Mouse (Mus musculus): ENCODE results near the gene Zfp87. TPM values are rescaled to one million over a fixed set of nuclear protein-coding genes. Genes with fewer than 3 reads are reported as not detected.
A peak's percentile ranks its signal among the peaks of the same experiment; 100 is the strongest.

Gene Zfp87
- polyA plus RNA-seq (2012; rRNA removed) = 27.9 and 29.4 TPM in 2 replicates

- TF ChIP-seq POLR2A (IDR thresholded peaks at IDR 0.05; ENCODE audit: extremely low read depth, insufficient read depth, low read length) (peak; percentile 84), CTCF (IDR thresholded peaks at IDR 0.05; ENCODE audit: extremely low read depth, insufficient read depth, low read length) (no peak)
- peak within 1 kb of the TSS; percentile 93 for H3K4me3 ChIP-seq (ENCODE audit: insufficient read depth, low read length)
- no peak within 1 kb of the TSS for H3K27ac ChIP-seq (ENCODE audit: insufficient read depth, low read length)
- H3K4me1 ChIP-seq (ENCODE audit: control insufficient read depth, insufficient read depth, low read length) = peaks cover 3% of the 10 kb centered on the region; the same call in 1 of the 2 replicates
Measured at GRCm38 (mm10) chr13:67525753-67526410, at the start of gene Zfp87, which contains the start of gene Gm26965. TSS of gene Zfp87 (minus strand) at chr13:67526177. TSS of gene Gm26965 (minus strand) at chr13:67526151.

GRCm38 (mm10) chr13:67572591-67573189 is 46.7 kb upstream of the Zfp87 start:
- Histone ChIP-seq H3K4me3 (ENCODE audit: insufficient read depth, low read length) (no peak overlapping the region), H3K4me1 (ENCODE audit: control insufficient read depth, insufficient read depth, low read length) (no peaks in the 10 kb centered on the region), H3K27ac (ENCODE audit: insufficient read depth, low read length) (no peak overlapping the region)
- TF ChIP-seq POLR2A (IDR thresholded peaks at IDR 0.05; ENCODE audit: extremely low read depth, insufficient read depth, low read length) (no peak), CTCF (IDR thresholded peaks at IDR 0.05; ENCODE audit: extremely low read depth, insufficient read depth, low read length) (no peak)

- TF ChIP-seq POLR2A (IDR thresholded peaks at IDR 0.05; ENCODE audit: extremely low read depth, insufficient read depth, low read length) = no peak
- no peak for TF ChIP-seq CTCF (IDR thresholded peaks at IDR 0.05; ENCODE audit: extremely low read depth, insufficient read depth, low read length)
- H3K4me3 ChIP-seq (ENCODE audit: insufficient read depth, low read length) = peak within 1 kb of the TSS; percentile 65
- peaks cover 3% of the 10 kb centered on the region; the same call in 1 of the 2 replicates for H3K4me1 ChIP-seq (ENCODE audit: control insufficient read depth, insufficient read depth, low read length)
- no peak within 1 kb of the TSS for H3K27ac ChIP-seq (ENCODE audit: insufficient read depth, low read length)
Measured at GRCm38 (mm10) chr13:67553730-67554129, 27.8 kb upstream of the Zfp87 start, which contains the start of gene Zfp748. TSS of gene Zfp748 (minus strand) at chr13:67553830.

- peak overlapping the region; percentile 65 for H3K4me3 ChIP-seq (ENCODE audit: insufficient read depth, low read length)
- TF ChIP-seq POLR2A (IDR thresholded peaks at IDR 0.05; ENCODE audit: extremely low read depth, insufficient read depth, low read length) (peak; percentile 78), CTCF (IDR thresholded peaks at IDR 0.05; ENCODE audit: extremely low read depth, insufficient read depth, low read length) (no peak)
- no peak overlapping the region for H3K27ac ChIP-seq (ENCODE audit: insufficient read depth, low read length)
- peaks cover 3% of the 10 kb centered on the region; the same call in 1 of the 2 replicates for H3K4me1 ChIP-seq (ENCODE audit: control insufficient read depth, insufficient read depth, low read length)
Measured at GRCm38 (mm10) chr13:67552505-67553346, 26.7 kb upstream of the Zfp87 start.

GRCm38 (mm10) chr13:67545941-67546340 is 20.0 kb upstream of the Zfp87 start:
- no peak overlapping the region for H3K4me3 ChIP-seq (ENCODE audit: insufficient read depth, low read length)
- H3K27ac ChIP-seq (ENCODE audit: insufficient read depth, low read length) = no peak overlapping the region
- TF ChIP-seq POLR2A (IDR thresholded peaks at IDR 0.05; ENCODE audit: extremely low read depth, insufficient read depth, low read length) (no peak), CTCF (IDR thresholded peaks at IDR 0.05; ENCODE audit: extremely low read depth, insufficient read depth, low read length) (no peak)
- H3K4me1 ChIP-seq (ENCODE audit: control insufficient read depth, insufficient read depth, low read length) = no peaks in the 10 kb centered on the region

GRCm38 (mm10) chr13:67527049-67527730 is 1.2 kb upstream of the Zfp87 start:
- H3K4me1 ChIP-seq (ENCODE audit: control insufficient read depth, insufficient read depth, low read length) = peaks cover 3% of the 10 kb centered on the region; the same call in 1 of the 2 replicates
- no peak overlapping the region for H3K4me3 ChIP-seq (ENCODE audit: insufficient read depth, low read length)
- TF ChIP-seq POLR2A (IDR thresholded peaks at IDR 0.05; ENCODE audit: extremely low read depth, insufficient read depth, low read length) (no peak), CTCF (IDR thresholded peaks at IDR 0.05; ENCODE audit: extremely low read depth, insufficient read depth, low read length) (no peak)
- no peak overlapping the region for H3K27ac ChIP-seq (ENCODE audit: insufficient read depth, low read length)

GRCm38 (mm10) chr13:67500908-67501307 is 25.1 kb downstream of the Zfp87 start:
- Histone ChIP-seq H3K4me3 (ENCODE audit: insufficient read depth, low read length) (no peak overlapping the region), H3K4me1 (ENCODE audit: control insufficient read depth, insufficient read depth, low read length) (0 out of 2 replicates have a peak, but pooled peaks cover 2% of the 10 kb centered on the region), H3K27ac (ENCODE audit: insufficient read depth, low read length) (no peak overlapping the region)
- TF ChIP-seq POLR2A (IDR thresholded peaks at IDR 0.05; ENCODE audit: extremely low read depth, insufficient read depth, low read length) (no peak), CTCF (IDR thresholded peaks at IDR 0.05; ENCODE audit: extremely low read depth, insufficient read depth, low read length) (no peak)

- Histone ChIP-seq H3K27ac (ENCODE audit: insufficient read depth, low read length) (no peak within 1 kb of the TSS), H3K4me1 (ENCODE audit: control insufficient read depth, insufficient read depth, low read length) (0 out of 2 replicates have a peak, but pooled peaks cover 2% of the 10 kb centered on the region), H3K4me3 (ENCODE audit: insufficient read depth, low read length) (peak within 1 kb of the TSS; percentile 72)
- TF ChIP-seq POLR2A (IDR thresholded peaks at IDR 0.05; ENCODE audit: extremely low read depth, insufficient read depth, low read length) (peak; percentile 19; the same call in 1 of the 2 replicates), CTCF (IDR thresholded peaks at IDR 0.05; ENCODE audit: extremely low read depth, insufficient read depth, low read length) (no peak)
Measured at GRCm38 (mm10) chr13:67500084-67500719, 25.8 kb downstream of the Zfp87 start, which contains the start of gene Zfp58. TSS of gene Zfp58 (minus strand) at chr13:67500555.
